Mouse (Mus musculus) neural tube, embryonic 12.5 days (tissue): ENCODE measurements around the gene Aurkb. TPM values are rescaled to one million over a fixed set of nuclear protein-coding genes. Genes with fewer than 3 reads are reported as not detected.

Experiments
- ATAC-seq: fragments of 200-750 bp; cut with Nextera tagmentation; 2 replicates; pipeline ENCODE4 v1.8.0; 2017; ENCODE audit warnings: low read depth, mild to moderate bottlenecking, moderate TSS enrichment, moderate library complexity; ENCODE audit not compliant: low FRiP score
- H3K27ac ChIP-seq: fragments of 300-500 bp; sonication (generic); 2 replicates; pipeline ENCODE4 v1.5.1; 2016
- H3K27me3 ChIP-seq: fragments of 300-500 bp; sonication (generic); replicated peaks from 2 replicates; pipeline ENCODE4 v1.6.1; 2016; ENCODE audit warnings: mild to moderate bottlenecking
- H3K36me3 ChIP-seq: fragments of 300-500 bp; sonication (generic); 2 replicates; pipeline ENCODE4 v1.6.1; 2016; ENCODE audit warnings: mild to moderate bottlenecking
- H3K4me1 ChIP-seq: fragments of 300-500 bp; sonication (generic); 2 replicates; pipeline ENCODE4 v1.6.1; 2016
- H3K4me2 ChIP-seq: fragments of 300-500 bp; sonication (generic); replicated peaks from 2 replicates; pipeline ENCODE4 v1.6.1; 2016; ENCODE audit warnings: mild to moderate bottlenecking
- H3K4me3 ChIP-seq: fragments of 300-500 bp; sonication (generic); 2 replicates; pipeline ENCODE4 v1.5.1; 2016
- H3K9ac ChIP-seq: fragments of 300-500 bp; sonication (generic); 2 replicates; pipeline ENCODE4 v1.6.1; 2016; ENCODE audit warnings: mild to moderate bottlenecking
- H3K9me3 ChIP-seq: fragments of 300-500 bp; sonication (generic); 2 replicates; pipeline ENCODE4 v1.6.1; 2016; ENCODE audit warnings: mild to moderate bottlenecking
- WGBS: fragments of 180-500 bp; shearing (Covaris S2); methylation state at CpG from one replicate; pipeline ENCODE4 v1.1.7; 2016; 5-methylcytosine and 5-hydroxymethylcytosine counted together
- polyA plus RNA-seq: library from polyadenylated mRNA; unstranded; fragments of >200 nt; fragmentation: Nextera tagmentation; extraction: Ambion mirVana; gene quantifications from 2 replicates; pipeline ENCODE4 v1.2.1, GENCODE M21; 2016

Gene Aurkb
- polyA plus RNA-seq, 1 experiment from 2014 or later: 98.4 TPM

GRCm38 (mm10) chr11:69015644-69016441 lies 29.6 kb upstream of the Aurkb start, which contains the start of gene Ctc1:
Gene Ctc1, plus strand, starts transcription at chr11:69015911.
- ATAC-seq: peak; percentile 96

GRCm38 (mm10) chr11:69016755-69017154 lies 28.7 kb upstream of the Aurkb start:
- peak overlapping the region; percentile 59 for H3K4me2 ChIP-seq
- ATAC-seq: no peak

More at GRCm38 (mm10) chr11:69015644-69016441, 29.6 kb upstream of the Aurkb start, which contains the start of gene Ctc1:
- 5% methylated on average over 38 of the region's 38 CpGs for WGBS
- no peaks in the 10 kb centered on the region for H3K27me3 ChIP-seq
- H3K36me3 ChIP-seq: no peaks in the 10 kb centered on the region
- H3K4me3 ChIP-seq: peak within 1 kb of the TSS; percentile 65
- H3K4me2 ChIP-seq: peak within 1 kb of the TSS; percentile 59
- peak within 1 kb of the TSS; percentile 84 for H3K9ac ChIP-seq
- H3K27ac ChIP-seq: peak within 1 kb of the TSS; percentile 77
- H3K4me1 ChIP-seq: peaks cover 14% of the 10 kb centered on the region
- H3K9me3 ChIP-seq: no peaks in the 10 kb centered on the region

GRCm38 (mm10) chr11:69020691-69021090 lies 24.8 kb upstream of the Aurkb start:
- H3K4me3 ChIP-seq: no peak overlapping the region
- H3K4me2 ChIP-seq: no peak overlapping the region
- H3K36me3 ChIP-seq: peaks cover 41% of the 10 kb centered on the region
- H3K27ac ChIP-seq: no peak overlapping the region
- no peaks in the 10 kb centered on the region for H3K9me3 ChIP-seq
- no peak overlapping the region for H3K9ac ChIP-seq
- no peak for ATAC-seq
- no peaks in the 10 kb centered on the region for H3K27me3 ChIP-seq
- peaks cover 8% of the 10 kb centered on the region for H3K4me1 ChIP-seq

More at GRCm38 (mm10) chr11:69016755-69017154, 28.7 kb upstream of the Aurkb start:
- Histone ChIP-seq H3K27ac (no peak overlapping the region), H3K4me1 (peaks cover 10% of the 10 kb centered on the region), H3K9ac (peak overlapping the region; percentile 84), H3K36me3 (peaks cover 2% of the 10 kb centered on the region; the same call in 1 of the 2 replicates), H3K9me3 (no peaks in the 10 kb centered on the region), H3K4me3 (peak overlapping the region; percentile 65), H3K27me3 (no peaks in the 10 kb centered on the region)
- WGBS: 65% methylated on average over 3 of the region's 3 CpGs

GRCm38 (mm10) chr11:69026562-69026961 lies 18.9 kb upstream of the Aurkb start:
- Histone ChIP-seq H3K27ac (no peak overlapping the region), H3K27me3 (no peaks in the 10 kb centered on the region), H3K9ac (no peak overlapping the region), H3K9me3 (no peaks in the 10 kb centered on the region), H3K4me3 (no peak overlapping the region), H3K36me3 (peaks cover 97% of the 10 kb centered on the region), H3K4me2 (no peak overlapping the region), H3K4me1 (no peaks in the 10 kb centered on the region)
- WGBS: 94% methylated on average over 3 of the region's 3 CpGs
- no peak for ATAC-seq

GRCm38 (mm10) chr11:69028805-69029204 lies 16.6 kb upstream of the Aurkb start:
- no peak overlapping the region for H3K4me2 ChIP-seq
- no peak overlapping the region for H3K4me3 ChIP-seq
- no peaks in the 10 kb centered on the region for H3K9me3 ChIP-seq
- H3K4me1 ChIP-seq: no peaks in the 10 kb centered on the region
- no peak overlapping the region for H3K9ac ChIP-seq
- H3K27me3 ChIP-seq: no peaks in the 10 kb centered on the region
- H3K36me3 ChIP-seq: peaks cover 95% of the 10 kb centered on the region
- 54% methylated on average over 2 of the region's 2 CpGs for WGBS
- no peak overlapping the region for H3K27ac ChIP-seq
- no peak for ATAC-seq

GRCm38 (mm10) chr11:69033552-69033951 lies 11.9 kb upstream of the Aurkb start:
- ATAC-seq: no peak
- Histone ChIP-seq H3K36me3 (peaks cover 63% of the 10 kb centered on the region), H3K9me3 (no peaks in the 10 kb centered on the region)

GRCm38 (mm10) chr11:69034585-69034984 lies 10.9 kb upstream of the Aurkb start:
- Histone ChIP-seq H3K27me3 (no peaks in the 10 kb centered on the region), H3K4me1 (peaks cover 14% of the 10 kb centered on the region), H3K9me3 (no peaks in the 10 kb centered on the region), H3K4me3 (no peak overlapping the region), H3K9ac (no peak overlapping the region), H3K36me3 (peaks cover 54% of the 10 kb centered on the region), H3K4me2 (no peak overlapping the region), H3K27ac (no peak overlapping the region)
- no peak for ATAC-seq
- 95% methylated on average over 3 of the region's 3 CpGs for WGBS

More at GRCm38 (mm10) chr11:69033552-69033951, 11.9 kb upstream of the Aurkb start:
- 81% methylated on average over 9 of the region's 9 CpGs for WGBS
- H3K4me2 ChIP-seq: no peak overlapping the region
- H3K4me3 ChIP-seq: no peak overlapping the region
- no peaks in the 10 kb centered on the region for H3K27me3 ChIP-seq
- H3K4me1 ChIP-seq: peaks cover 5% of the 10 kb centered on the region
- H3K9ac ChIP-seq: no peak overlapping the region
- H3K27ac ChIP-seq: no peak overlapping the region

GRCm38 (mm10) chr11:69035411-69035810 lies 10.0 kb upstream of the Aurkb start:
- no peaks in the 10 kb centered on the region for H3K27me3 ChIP-seq
- no peak for ATAC-seq
- H3K4me1 ChIP-seq: peaks cover 14% of the 10 kb centered on the region
- H3K4me2 ChIP-seq: peak overlapping the region; percentile 57
- peaks cover 46% of the 10 kb centered on the region for H3K36me3 ChIP-seq
- H3K9ac ChIP-seq: peak overlapping the region; percentile 9; the same call in 1 of the 2 replicates
- no peak overlapping the region for H3K4me3 ChIP-seq
- no peak overlapping the region for H3K27ac ChIP-seq
- no peaks in the 10 kb centered on the region for H3K9me3 ChIP-seq
- WGBS: 83% methylated on average over 9 of the region's 9 CpGs

- Histone ChIP-seq H3K9me3 (no peaks in the 10 kb centered on the region), H3K27ac (no peak overlapping the region), H3K4me1 (peaks cover 14% of the 10 kb centered on the region), H3K27me3 (no peaks in the 10 kb centered on the region), H3K4me3 (no peak overlapping the region), H3K4me2 (peak overlapping the region; percentile 57), H3K9ac (peak overlapping the region; percentile 9; the same call in 1 of the 2 replicates), H3K36me3 (peaks cover 41% of the 10 kb centered on the region)
- ATAC-seq: peak; percentile 10; the same call in 1 of the 2 replicates
- WGBS: 5% methylated on average over 8 of the region's 8 CpGs
These were observed 9.6 kb upstream of the Aurkb start for GRCm38 (mm10) chr11:69035849-69036248.

GRCm38 (mm10) chr11:69036486-69037230 lies 8.8 kb upstream of the Aurkb start:
- H3K4me1 ChIP-seq: peaks cover 14% of the 10 kb centered on the region
- peak overlapping the region; percentile 67 for H3K9ac ChIP-seq
- H3K36me3 ChIP-seq: peaks cover 33% of the 10 kb centered on the region
- H3K4me2 ChIP-seq: peak overlapping the region; percentile 57
- H3K4me3 ChIP-seq: peak overlapping the region; percentile 60
- H3K27me3 ChIP-seq: no peaks in the 10 kb centered on the region
- no peaks in the 10 kb centered on the region for H3K9me3 ChIP-seq
- H3K27ac ChIP-seq: no peak overlapping the region
- ATAC-seq: peak; percentile 14; the same call in 1 of the 2 replicates
- WGBS: 10% methylated on average over 20 of the region's 20 CpGs

GRCm38 (mm10) chr11:69037231-69038061 lies 8.0 kb upstream of the Aurkb start:
- ATAC-seq: peak; percentile 29; the same call in 1 of the 2 replicates
- H3K4me3 ChIP-seq: peak overlapping the region; percentile 60
- H3K9me3 ChIP-seq: no peaks in the 10 kb centered on the region
- H3K9ac ChIP-seq: peak overlapping the region; percentile 67
- H3K27ac ChIP-seq: no peak overlapping the region
- no peaks in the 10 kb centered on the region for H3K27me3 ChIP-seq
- peak overlapping the region; percentile 57 for H3K4me2 ChIP-seq
- H3K4me1 ChIP-seq: peaks cover 14% of the 10 kb centered on the region
- H3K36me3 ChIP-seq: peaks cover 28% of the 10 kb centered on the region
- 1% methylated on average over 34 of the region's 34 CpGs for WGBS
